Mouse (Mus musculus): ENCODE results near the gene Fam207a.

DNA sequence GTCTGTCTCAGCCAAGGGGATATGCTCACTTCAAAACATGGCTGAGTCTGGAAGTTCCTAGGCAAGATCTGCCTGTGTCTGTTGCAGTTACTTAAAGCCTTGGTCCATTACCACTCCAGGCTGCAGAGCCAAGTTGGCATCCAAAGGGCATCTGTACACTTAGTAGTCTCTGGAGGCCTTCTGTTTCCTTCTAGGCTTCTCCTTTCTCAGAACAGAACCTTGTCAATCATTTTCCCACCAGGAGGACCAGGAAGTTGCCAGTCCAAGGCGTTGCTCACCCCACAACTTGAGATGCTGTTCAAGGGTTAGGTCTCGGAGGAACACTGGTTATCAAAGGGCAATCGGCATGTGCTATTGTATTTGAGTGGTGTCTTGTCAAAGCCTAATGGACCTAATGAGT is 76.6 kb downstream of the Fam207a start:
- TF ChIP-seq CTCF (IDR thresholded peaks at IDR 0.05) (no peak), POLR2A (IDR thresholded peaks at IDR 0.05; ENCODE audit: insufficient read depth, low read depth, low read length) (no peak)

Data from heart, adult 2 months (tissue).